Comparison of ENCODE assay signal across 10 mouse cellular contexts in genomic region chr6:51633663-51634362, GRCm38 (mm10).
A peak's percentile ranks its signal among the peaks of the same experiment; 100 is the strongest.
DNase-seq lines count a peak whose midpoint lies in the region; ATAC-seq and TF ChIP-seq lines count a peak whose summit lies in the region.
"Had no signal": no experiment of that assay in that cellular context is flagged by ENCODE, and none has a peak within 500 bp of the region (broad histone marks: within the 10 kb centered on the region; RNA-seq: fewer than 3 reads in every experiment).

No protein-coding gene starts in this region.

- no peak for TF ChIP-seq POLR2A in lung, adult 2 months (IDR thresholded peaks at IDR 0.05; ENCODE audit: borderline replicate concordance, extremely low read depth, low read depth, low read length)

- no peaks in the 10 kb centered on the region for H3K9me3 ChIP-seq in lung, embryonic 14.5 days (ENCODE audit: low read depth, low read length)
- no peaks in the 10 kb centered on the region for H3K9me3 ChIP-seq in embryonic facial prominence, embryonic 10.5 days
- no peaks in the 10 kb centered on the region for H3K9me3 ChIP-seq in heart, postnatal 0 days (replicated peaks; ENCODE audit: control insufficient read depth, low read length)
- H3K9me3 ChIP-seq: forebrain, embryonic 15.5 days; limb, embryonic 15.5 days had no signal

- peak; percentile 38 for DNase-seq in lung, embryonic 14.5 days
- no peak for DNase-seq in lung, adult 2 months
- no peak for DNase-seq in embryonic facial prominence, embryonic 10.5 days (ENCODE audit: low spot score)
- no peak for DNase-seq in heart, postnatal 0 days (ENCODE audit: low spot score)
- DNase-seq in lung, postnatal 25 days (ENCODE audit: low spot score), result peak; percentile 29
- no peak for DNase-seq in adrenal gland, postnatal 4 days (ENCODE audit: low spot score in 2 of 2)
- DNase-seq in gastrocnemius, postnatal 14 days, result no peak

- H3K4me2 ChIP-seq in lung, embryonic 14.5 days, result no peak overlapping the region
- H3K4me2 ChIP-seq in heart, postnatal 0 days (ENCODE audit: low read depth, low read length), result no peak overlapping the region
- H3K4me2 ChIP-seq: forebrain, embryonic 15.5 days; limb, embryonic 15.5 days had no signal

- no peak for TF ChIP-seq CTCF in lung, embryonic 14.5 days (IDR thresholded peaks at IDR 0.05; ENCODE audit: low read depth)
- TF ChIP-seq CTCF in lung, adult 2 months (IDR thresholded peaks at IDR 0.05; ENCODE audit: insufficient read depth, low read length), result no peak
- TF ChIP-seq CTCF in heart, postnatal 0 days (IDR thresholded peaks at IDR 0.05; ENCODE audit: low read depth), result no peak

- H3K4me3 ChIP-seq in lung, embryonic 14.5 days (ENCODE audit: low read depth, low read length), result no peak overlapping the region
- H3K4me3 ChIP-seq in lung, adult 2 months (replicated peaks; ENCODE audit: extremely low read depth, low read depth, low read length), result no peak overlapping the region
- H3K4me3 ChIP-seq in embryonic facial prominence, embryonic 10.5 days, result no peak overlapping the region
- H3K4me3 ChIP-seq in heart, postnatal 0 days (ENCODE audit: low read depth, low read length), result no peak overlapping the region
- H3K4me3 ChIP-seq: forebrain, embryonic 15.5 days; limb, embryonic 15.5 days had no signal

- peak overlapping the region; percentile 19 for H3K27ac ChIP-seq in lung, embryonic 14.5 days (ENCODE audit: low read depth)
- H3K27ac ChIP-seq in embryonic facial prominence, embryonic 10.5 days (replicated peaks), result peak overlapping the region; percentile 19
- 0 out of 2 replicates have a peak overlapping the region, but pooled peaks have one; percentile 12 for H3K27ac ChIP-seq in heart, postnatal 0 days (ENCODE audit: low read depth)
- H3K27ac ChIP-seq: forebrain, embryonic 15.5 days; limb, embryonic 15.5 days had no signal

- H3K36me3 ChIP-seq in lung, embryonic 14.5 days (ENCODE audit: insufficient read depth), result no peaks in the 10 kb centered on the region
- no peaks in the 10 kb centered on the region for H3K36me3 ChIP-seq in embryonic facial prominence, embryonic 10.5 days (replicated peaks)
- no peaks in the 10 kb centered on the region for H3K36me3 ChIP-seq in heart, postnatal 0 days (replicated peaks; ENCODE audit: control insufficient read depth, insufficient read depth, low read length)
- H3K36me3 ChIP-seq: forebrain, embryonic 15.5 days; limb, embryonic 15.5 days had no signal

- ATAC-seq in lung, embryonic 14.5 days (ENCODE audit: insufficient read depth), result no peak
- 0 out of 2 replicates have a peak, but pooled peaks have one; percentile 55 for ATAC-seq in heart, postnatal 0 days (ENCODE audit: insufficient read depth, low read depth)
- ATAC-seq: forebrain, embryonic 15.5 days; intestine, postnatal 0 days had no signal

- TF ChIP-seq EP300 in heart, postnatal 0 days (IDR thresholded peaks at IDR 0.05; ENCODE audit: low read depth), result no peak

- no peaks in the 10 kb centered on the region for H3K27me3 ChIP-seq in lung, embryonic 14.5 days (ENCODE audit: insufficient read depth, low read length)
- H3K27me3 ChIP-seq in embryonic facial prominence, embryonic 10.5 days (replicated peaks; ENCODE audit: low read depth, poor library complexity, severe bottlenecking), result no peaks in the 10 kb centered on the region
- no peaks in the 10 kb centered on the region for H3K27me3 ChIP-seq in heart, postnatal 0 days (ENCODE audit: control insufficient read depth, insufficient read depth, low read length)
- H3K27me3 ChIP-seq: forebrain, embryonic 15.5 days; limb, embryonic 15.5 days had no signal

- H3K4me1 ChIP-seq in lung, embryonic 14.5 days (ENCODE audit: insufficient read depth), result peaks cover 12% of the 10 kb centered on the region
- peaks cover 21% of the 10 kb centered on the region for H3K4me1 ChIP-seq in lung, adult 2 months (ENCODE audit: control insufficient read depth, insufficient read depth, low read length)
- peaks cover 19% of the 10 kb centered on the region for H3K4me1 ChIP-seq in embryonic facial prominence, embryonic 10.5 days
- no peaks in the 10 kb centered on the region; the same call in 1 of the 2 replicates for H3K4me1 ChIP-seq in heart, postnatal 0 days (ENCODE audit: control insufficient read depth, insufficient read depth)
- H3K4me1 ChIP-seq: forebrain, embryonic 15.5 days; limb, embryonic 15.5 days had no signal

- no peak overlapping the region for H3K9ac ChIP-seq in lung, embryonic 14.5 days
- H3K9ac ChIP-seq in heart, postnatal 0 days (replicated peaks; ENCODE audit: low read depth, low read length), result no peak overlapping the region
- H3K9ac ChIP-seq: forebrain, embryonic 15.5 days; limb, embryonic 15.5 days had no signal

- 20% methylated on average over 8 of the region's 8 CpGs for WGBS in lung, embryonic 14.5 days
- WGBS in lung, adult 2 months, result 38% methylated on average over 8 of the region's 8 CpGs
- 46% methylated on average over 8 of the region's 8 CpGs for WGBS in embryonic facial prominence, embryonic 10.5 days
- 18% methylated on average over 8 of the region's 8 CpGs for WGBS in heart, postnatal 0 days

- intact Hi-C loops in gastrocnemius, postnatal 14 days (cut with DNase I; ENCODE audit: low total_unique reads), result no loop called here

Comparison
In these comparisons a context has a peak if more than half of its experiments do, and no peak if none do; other contexts are left out.
1. DNase-seq: peak in lung, embryonic 14.5 days (single experiment) and lung, postnatal 25 days (single experiment); none in lung, adult 2 months (single experiment), embryonic facial prominence, embryonic 10.5 days (single experiment), heart, postnatal 0 days (single experiment), adrenal gland, postnatal 4 days (0 of 2) and gastrocnemius, postnatal 14 days (single experiment).
2. Peak in every context shown above with its lines, with median percentiles within 50 percentile points of each other: H3K27ac ChIP-seq.